Mouse (Mus musculus) small intestine, adult 2 months (tissue): ENCODE results near the gene Plcxd2. TPM values are rescaled to one million over a fixed set of nuclear protein-coding genes. Genes with fewer than 3 reads are reported as not detected.

Experiments used
- H3K27ac ChIP-seq: fragments of 200-500 bp; 2 replicates; pipeline ENCODE4 v1.5.1; 2012; ENCODE audit warnings: low read depth, low read length, control low read depth, inconsistent platforms; ENCODE audit not compliant: insufficient read depth
- H3K27me3 ChIP-seq: fragments of 200-500 bp; 2 replicates; pipeline ENCODE4 v1.6.1; 2012; ENCODE audit warnings: mild to moderate bottlenecking, moderate library complexity, low read length, inconsistent platforms; ENCODE audit not compliant: control insufficient read depth, insufficient read depth
- H3K36me3 ChIP-seq: fragments of 200-500 bp; 2 replicates; pipeline ENCODE4 v1.6.1; 2012; ENCODE audit warnings: mild to moderate bottlenecking, low read length, control low read depth, inconsistent platforms; ENCODE audit not compliant: control insufficient read depth, insufficient read depth
- H3K4me1 ChIP-seq: fragments of 200-500 bp; 2 replicates; pipeline ENCODE4 v1.6.1; 2012; ENCODE audit warnings: low read length, inconsistent platforms, mixed read lengths; ENCODE audit not compliant: control insufficient read depth, insufficient read depth, insufficient read length
- H3K4me3 ChIP-seq: fragments of 200-500 bp; 2 replicates; pipeline ENCODE4 v1.5.1; 2012; ENCODE audit warnings: low read depth, mild to moderate bottlenecking, control low read depth, inconsistent platforms, low read length, moderate library complexity
- CTCF ChIP-seq: fragments of 200-500 bp; IDR thresholded peaks from 2 replicates; pipeline ENCODE4 v1.5.1; 2012; ENCODE audit warnings: low read depth, mild to moderate bottlenecking, control low read depth, inconsistent platforms, low read length, moderate library complexity, mixed read lengths; ENCODE audit not compliant: insufficient replicate concordance, insufficient read length; ENCODE audit errors: extremely low read depth
- POLR2A ChIP-seq: fragments of 200-500 bp; IDR thresholded peaks from 2 replicates; pipeline ENCODE4 v1.6.1; 2012; ENCODE audit warnings: low read depth, mild to moderate bottlenecking, control low read depth, inconsistent platforms, low read length, moderate library complexity
- WGBS: fragments of 180-500 bp; shearing (Covaris S2); methylation state at CpG from one replicate; pipeline ENCODE4 v1.1.7; 2018; 5-methylcytosine and 5-hydroxymethylcytosine counted together
- polyA plus RNA-seq: library from polyadenylated mRNA; depleted of rRNA; stranded (reverse); fragments of >200 nt; gene quantifications from 2 replicates; pipeline ENCODE4 v1.2.3, GENCODE M21; 2012

Gene Plcxd2
- polyA plus RNA-seq, 1 experiment: 1.9 TPM

DNA sequence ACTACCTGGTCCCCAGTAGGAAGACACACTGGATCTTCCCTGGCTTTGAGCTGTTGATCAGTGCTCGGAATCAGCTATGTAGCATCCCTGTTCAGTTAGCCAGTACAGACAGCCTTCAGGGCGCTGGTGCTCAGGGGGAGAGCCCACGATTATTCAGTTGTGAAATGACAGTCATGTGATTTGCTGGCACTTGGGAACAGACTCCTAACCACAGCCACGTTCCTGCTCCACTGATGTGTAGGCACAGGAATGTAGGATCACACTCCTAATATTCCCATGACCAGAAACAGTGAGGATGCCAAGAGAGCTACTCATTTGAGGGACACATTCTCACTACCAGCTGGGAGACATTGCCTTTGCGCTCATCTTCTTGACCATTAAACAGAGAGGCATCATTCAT is 41.3 kb downstream of the Plcxd2 start:
- WGBS: 74% methylated on average over 5 of the region's 5 CpGs
- H3K27ac ChIP-seq: no peak overlapping the region
- TF ChIP-seq POLR2A: no peak
- TF ChIP-seq CTCF: no peak
- no peak overlapping the region for H3K4me3 ChIP-seq
- H3K36me3 ChIP-seq: peaks cover 13% of the 10 kb centered on the region
- no peaks in the 10 kb centered on the region for H3K27me3 ChIP-seq
- peaks cover 7% of the 10 kb centered on the region; the same call in 1 of the 2 replicates for H3K4me1 ChIP-seq

DNA sequence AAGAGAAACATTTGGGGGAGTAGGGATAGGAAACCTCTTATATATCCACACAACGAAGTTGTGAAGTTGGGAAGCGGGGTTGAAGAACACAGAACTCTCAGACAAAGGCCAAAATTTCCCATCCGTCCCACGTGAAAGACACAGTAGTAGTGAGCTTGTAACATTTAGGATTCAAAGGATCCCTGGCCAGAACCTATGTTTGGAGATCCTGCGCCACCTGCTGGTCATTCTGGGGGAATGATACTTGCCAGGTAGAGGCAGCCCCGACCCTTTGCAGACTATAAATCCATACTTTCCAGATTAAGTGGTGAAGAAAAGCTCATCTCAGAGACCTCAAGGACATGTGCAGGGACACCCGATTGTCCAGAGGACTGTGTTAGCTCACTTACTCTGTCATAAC is 42.5 kb downstream of the Plcxd2 start:
- Histone ChIP-seq H3K27me3 (no peaks in the 10 kb centered on the region), H3K36me3 (peaks cover 13% of the 10 kb centered on the region), H3K4me3 (no peak overlapping the region), H3K27ac (no peak overlapping the region), H3K4me1 (peaks cover 7% of the 10 kb centered on the region; the same call in 1 of the 2 replicates)
- peak; percentile 78; the same call in 1 of the 2 replicates for TF ChIP-seq CTCF
- no peak for TF ChIP-seq POLR2A
- WGBS: 7% methylated on average over 7 of the region's 7 CpGs

DNA sequence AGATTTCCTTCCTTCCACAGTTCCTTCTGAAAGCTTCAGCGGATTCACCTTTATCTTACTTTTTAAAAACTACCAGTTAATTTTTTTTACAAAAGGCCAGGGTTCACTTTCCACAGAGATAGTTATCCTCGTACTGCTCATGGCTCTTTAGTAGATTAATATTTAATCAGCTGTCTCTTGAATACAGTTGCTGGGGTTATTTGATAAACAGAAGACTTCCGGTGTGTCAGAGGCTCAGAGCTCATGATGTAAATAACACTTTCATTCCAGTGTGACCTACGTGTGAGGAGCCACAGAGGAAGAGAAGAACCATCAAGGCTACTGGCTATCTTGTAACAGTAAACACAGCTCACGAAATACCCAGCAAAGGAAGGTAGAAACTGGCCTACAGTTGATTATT is 43.4 kb downstream of the Plcxd2 start:
- no peak for TF ChIP-seq CTCF
- TF ChIP-seq POLR2A: no peak
- H3K27me3 ChIP-seq: no peaks in the 10 kb centered on the region
- H3K36me3 ChIP-seq: peaks cover 13% of the 10 kb centered on the region
- H3K27ac ChIP-seq: peak overlapping the region; percentile 62
- 16% methylated on average over 5 of the region's 5 CpGs for WGBS
- H3K4me3 ChIP-seq: no peak overlapping the region
- peaks cover 7% of the 10 kb centered on the region; the same call in 1 of the 2 replicates for H3K4me1 ChIP-seq

DNA sequence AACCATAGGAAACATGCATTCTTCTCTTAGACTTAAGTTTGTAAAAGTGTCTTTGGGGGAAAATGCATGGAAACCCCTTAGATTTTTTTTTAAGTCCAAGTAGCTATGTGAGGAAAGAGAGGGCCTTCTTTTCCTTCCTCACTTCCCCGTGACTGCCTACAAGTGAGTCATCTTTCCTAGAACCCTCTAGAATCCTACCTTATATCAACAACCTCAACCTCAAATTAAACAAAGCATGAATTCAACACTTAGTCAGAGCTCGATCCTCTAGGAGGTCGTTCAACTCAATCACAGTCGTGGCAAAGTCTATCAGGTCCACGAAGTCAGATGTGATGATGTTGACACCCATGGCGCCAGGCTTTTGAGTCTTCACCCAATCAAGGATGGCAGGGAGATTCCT is 45.2 kb downstream of the Plcxd2 start:
- TF ChIP-seq POLR2A: no peak
- no peak for TF ChIP-seq CTCF
- WGBS: 73% methylated on average over 6 of the region's 6 CpGs
- H3K27ac ChIP-seq: no peak overlapping the region
- H3K36me3 ChIP-seq: peaks cover 8% of the 10 kb centered on the region
- H3K4me1 ChIP-seq: peaks cover 7% of the 10 kb centered on the region; the same call in 1 of the 2 replicates
- no peak overlapping the region for H3K4me3 ChIP-seq
- no peaks in the 10 kb centered on the region for H3K27me3 ChIP-seq

DNA sequence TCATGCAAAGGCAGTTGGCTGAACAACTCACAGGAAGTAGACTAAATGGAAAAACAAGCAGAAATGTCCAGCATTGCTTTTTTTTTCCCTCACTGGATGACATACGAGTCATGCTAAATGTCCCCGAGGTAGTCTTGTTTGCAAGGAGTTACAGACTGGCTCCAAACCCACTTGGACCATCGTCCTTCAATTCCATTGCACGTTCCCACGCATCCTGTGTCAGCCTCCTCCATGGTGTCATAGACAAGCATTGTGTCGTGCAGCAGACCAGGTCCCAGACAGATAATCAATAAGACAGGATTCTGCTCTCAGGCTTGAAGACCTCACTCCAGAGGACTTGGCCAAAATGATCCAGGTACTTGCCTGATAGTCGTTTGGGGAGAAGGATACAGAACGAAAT is 46.2 kb downstream of the Plcxd2 start:
- WGBS: 81% methylated on average over 8 of the region's 8 CpGs
- TF ChIP-seq CTCF (no peak), POLR2A (no peak)
- Histone ChIP-seq H3K4me3 (no peak overlapping the region), H3K27me3 (no peaks in the 10 kb centered on the region), H3K4me1 (peaks cover 7% of the 10 kb centered on the region; the same call in 1 of the 2 replicates), H3K36me3 (peaks cover 8% of the 10 kb centered on the region), H3K27ac (no peak overlapping the region)

DNA sequence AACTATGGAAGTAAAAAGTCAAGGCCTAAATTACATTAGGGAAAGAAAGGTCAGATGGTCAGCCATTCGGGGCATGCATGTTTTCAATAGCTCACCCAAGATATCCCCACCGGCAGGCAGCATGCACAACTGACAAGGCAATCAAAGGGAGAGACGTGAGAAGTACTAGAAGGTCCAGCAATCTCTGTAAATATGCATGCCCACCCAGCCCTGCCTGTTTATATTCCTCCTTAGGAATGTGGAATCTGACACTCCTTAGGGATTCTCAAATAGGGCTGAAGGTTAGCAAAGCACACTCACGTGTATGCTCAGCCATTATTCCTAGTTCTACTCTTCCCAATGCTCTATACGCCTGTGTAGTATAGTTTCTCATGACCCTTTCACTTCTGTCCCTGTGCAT is 46.9 kb downstream of the Plcxd2 start:
- peaks cover 8% of the 10 kb centered on the region for H3K36me3 ChIP-seq
- H3K4me3 ChIP-seq: no peak overlapping the region
- no peak overlapping the region for H3K27ac ChIP-seq
- H3K4me1 ChIP-seq: peaks cover 7% of the 10 kb centered on the region; the same call in 1 of the 2 replicates
- TF ChIP-seq CTCF: no peak
- TF ChIP-seq POLR2A: no peak
- WGBS: 75% methylated on average over 5 of the region's 5 CpGs
- no peaks in the 10 kb centered on the region for H3K27me3 ChIP-seq

DNA sequence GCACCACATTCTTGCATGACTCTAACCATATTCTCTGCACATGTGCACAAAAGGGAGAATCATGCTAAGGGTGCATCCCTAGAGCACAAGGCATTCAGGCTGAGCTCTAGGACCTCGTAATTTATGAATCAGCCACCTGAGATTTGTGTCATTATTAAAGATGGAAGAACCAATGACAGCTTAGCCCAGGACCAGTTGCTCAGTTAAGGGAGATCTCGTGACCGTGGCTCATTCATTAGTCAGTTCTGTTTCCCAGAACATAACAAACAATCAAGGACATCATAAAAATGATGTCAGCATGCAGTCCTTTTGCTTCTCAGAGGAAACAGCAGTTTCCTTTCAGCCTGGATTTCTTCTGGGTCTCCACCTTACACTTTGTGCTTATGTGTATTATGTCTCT is 49.0 kb downstream of the Plcxd2 start:
- Histone ChIP-seq H3K4me3 (no peak overlapping the region), H3K27ac (no peak overlapping the region), H3K36me3 (peaks cover 8% of the 10 kb centered on the region), H3K4me1 (no peaks in the 10 kb centered on the region; the same call in 1 of the 2 replicates), H3K27me3 (no peaks in the 10 kb centered on the region)
- TF ChIP-seq POLR2A (no peak), CTCF (no peak)
- WGBS: 70% methylated on average over 3 of the region's 3 CpGs
